Mouse (Mus musculus): Measurements from ENCODE around the gene Antxr1. TPM values are rescaled to one million over a fixed set of nuclear protein-coding genes. Genes with fewer than 3 reads are reported as not detected.

Antxr1 gene
- 20.2 and 21.1 TPM in 2 replicates for polyA plus RNA-seq (2015; fragmentation: Nextera tagmentation; extraction: Ambion mirVana)

- H3K4me3 ChIP-seq = peak within 1 kb of the TSS; percentile 74
- peak within 1 kb of the TSS; percentile 98 for H3K9ac ChIP-seq
- WGBS = under 1% methylated on average over 54 of the region's 54 CpGs
- H3K9me3 ChIP-seq = no peaks in the 10 kb centered on the region
- H3K36me3 ChIP-seq = no peaks in the 10 kb centered on the region
- H3K27ac ChIP-seq = peak within 1 kb of the TSS; percentile 94
- peaks cover 40% of the 10 kb centered on the region for H3K4me1 ChIP-seq
- H3K4me2 ChIP-seq (replicated peaks) = peak within 1 kb of the TSS; percentile 90
- H3K27me3 ChIP-seq = no peaks in the 10 kb centered on the region
- peak; percentile 67 for ATAC-seq (ENCODE audit: low FRiP score, low read depth)
These were observed at the start of gene Antxr1 for GRCm38 (mm10) chr6:87335091-87335934. Antxr1 (minus strand) TSS chr6:87335821.

- ATAC-seq (ENCODE audit: low FRiP score, low read depth) = no peak
- Histone ChIP-seq H3K27me3 (peaks cover 37% of the 10 kb centered on the region), H3K9ac (no peak overlapping the region), H3K4me2 (replicated peaks) (peak overlapping the region; percentile 69), H3K9me3 (no peaks in the 10 kb centered on the region), H3K4me1 (peaks cover 8% of the 10 kb centered on the region; the same call in 1 of the 2 replicates), H3K4me3 (no peak overlapping the region), H3K27ac (no peak overlapping the region), H3K36me3 (no peaks in the 10 kb centered on the region)
- whole genome bisulfite sequencing = 52% methylated on average over 5 of the region's 6 CpGs
These were observed 49.1 kb upstream of the Antxr1 start for GRCm38 (mm10) chr6:87384761-87385160.

- 13% methylated on average over 24 of the region's 24 CpGs for WGBS
- H3K4me3 ChIP-seq = peak overlapping the region; percentile 39
- ATAC-seq (ENCODE audit: low FRiP score, low read depth) = 0 out of 2 replicates have a peak, but pooled peaks have one; percentile 44
- peaks cover 4% of the 10 kb centered on the region; the same call in 1 of the 2 replicates for H3K4me1 ChIP-seq
- peak overlapping the region; percentile 69 for H3K4me2 ChIP-seq (replicated peaks)
- H3K9me3 ChIP-seq = no peaks in the 10 kb centered on the region
- no peak overlapping the region for H3K27ac ChIP-seq
- H3K9ac ChIP-seq = peak overlapping the region; percentile 46; the same call in 1 of the 2 replicates
- H3K27me3 ChIP-seq = peaks cover 37% of the 10 kb centered on the region
- no peaks in the 10 kb centered on the region for H3K36me3 ChIP-seq
These were observed 48.5 kb upstream of the Antxr1 start for GRCm38 (mm10) chr6:87383926-87384691.

GRCm38 (mm10) chr6:87373057-87373456 is 37.4 kb upstream of the Antxr1 start, which contains the start of gene Gkn2:
Gkn2 (plus strand) TSS chr6:87373357.
- no peaks in the 10 kb centered on the region for H3K36me3 ChIP-seq
- 87% methylated on average over 9 of the region's 9 CpGs for WGBS
- no peak within 1 kb of the TSS for H3K4me2 ChIP-seq (replicated peaks)
- H3K4me3 ChIP-seq = no peak within 1 kb of the TSS
- H3K9me3 ChIP-seq = no peaks in the 10 kb centered on the region
- no peak for ATAC-seq (ENCODE audit: low FRiP score, low read depth)
- H3K4me1 ChIP-seq = no peaks in the 10 kb centered on the region
- no peak within 1 kb of the TSS for H3K27ac ChIP-seq
- no peaks in the 10 kb centered on the region for H3K27me3 ChIP-seq
- H3K9ac ChIP-seq = no peak within 1 kb of the TSS

- Histone ChIP-seq H3K4me3 (no peak overlapping the region), H3K9ac (no peak overlapping the region), H3K4me1 (no peaks in the 10 kb centered on the region), H3K4me2 (replicated peaks) (no peak overlapping the region), H3K27me3 (no peaks in the 10 kb centered on the region), H3K9me3 (no peaks in the 10 kb centered on the region), H3K36me3 (no peaks in the 10 kb centered on the region), H3K27ac (no peak overlapping the region)
- 90% methylated on average over 5 of the region's 5 CpGs for WGBS
- ATAC-seq (ENCODE audit: low FRiP score, low read depth) = no peak
These were observed 33.6 kb upstream of the Antxr1 start for GRCm38 (mm10) chr6:87369223-87369622.

GRCm38 (mm10) chr6:87354441-87354840 is 18.8 kb upstream of the Antxr1 start:
- ATAC-seq (ENCODE audit: low FRiP score, low read depth) = no peak

GRCm38 (mm10) chr6:87350829-87351228 is 15.2 kb upstream of the Antxr1 start, which contains the start of gene Gkn1:
Gkn1 (minus strand) TSS chr6:87350942.
- no peaks in the 10 kb centered on the region for H3K27me3 ChIP-seq
- H3K36me3 ChIP-seq = no peaks in the 10 kb centered on the region
- H3K4me2 ChIP-seq (replicated peaks) = no peak within 1 kb of the TSS
- H3K27ac ChIP-seq = no peak within 1 kb of the TSS
- peaks cover 4% of the 10 kb centered on the region; the same call in 1 of the 2 replicates for H3K4me1 ChIP-seq
- no peak for ATAC-seq (ENCODE audit: low FRiP score, low read depth)
- H3K9me3 ChIP-seq = no peaks in the 10 kb centered on the region
- H3K9ac ChIP-seq = no peak within 1 kb of the TSS
- 86% methylated on average over 8 of the region's 8 CpGs for WGBS
- no peak within 1 kb of the TSS for H3K4me3 ChIP-seq

More at GRCm38 (mm10) chr6:87354441-87354840, 18.8 kb upstream of the Antxr1 start:
- WGBS = 80% methylated on average over 5 of the region's 5 CpGs
- Histone ChIP-seq H3K36me3 (no peaks in the 10 kb centered on the region), H3K27me3 (no peaks in the 10 kb centered on the region), H3K9ac (no peak overlapping the region), H3K9me3 (no peaks in the 10 kb centered on the region), H3K27ac (no peak overlapping the region), H3K4me2 (replicated peaks) (no peak overlapping the region), H3K4me3 (no peak overlapping the region), H3K4me1 (peaks cover 4% of the 10 kb centered on the region; the same call in 1 of the 2 replicates)

GRCm38 (mm10) chr6:87335935-87336295 is 294 bp upstream of the Antxr1 start:
- Histone ChIP-seq H3K9me3 (no peaks in the 10 kb centered on the region), H3K4me1 (peaks cover 34% of the 10 kb centered on the region), H3K27me3 (no peaks in the 10 kb centered on the region), H3K4me2 (replicated peaks) (peak overlapping the region; percentile 90; the same call in 1 of the 2 replicates), H3K36me3 (no peaks in the 10 kb centered on the region), H3K4me3 (peak overlapping the region; percentile 74; the same call in 1 of the 2 replicates), H3K9ac (no peak overlapping the region; the same call in 1 of the 2 replicates), H3K27ac (0 out of 2 replicates have a peak overlapping the region, but pooled peaks have one; percentile 33)
- ATAC-seq (ENCODE audit: low FRiP score, low read depth) = no peak; the same call in 1 of the 2 replicates
- 24% methylated on average over 6 of the region's 6 CpGs for WGBS

- Histone ChIP-seq H3K27ac (peak overlapping the region; percentile 94), H3K36me3 (no peaks in the 10 kb centered on the region), H3K9me3 (no peaks in the 10 kb centered on the region), H3K4me1 (peaks cover 48% of the 10 kb centered on the region), H3K9ac (peak overlapping the region; percentile 98), H3K4me2 (replicated peaks) (peak overlapping the region; percentile 90), H3K27me3 (no peaks in the 10 kb centered on the region), H3K4me3 (peak overlapping the region; percentile 74)
- WGBS = 2% methylated on average over 11 of the region's 11 CpGs
- peak; percentile 42; the same call in 1 of the 2 replicates for ATAC-seq (ENCODE audit: low FRiP score, low read depth)
These were observed 1.1 kb downstream of the Antxr1 start for GRCm38 (mm10) chr6:87334361-87335090.

- no peak overlapping the region for H3K9ac ChIP-seq
- H3K36me3 ChIP-seq = no peaks in the 10 kb centered on the region
- WGBS = 64% methylated on average over 2 of the region's 2 CpGs
- H3K4me2 ChIP-seq (replicated peaks) = peak overlapping the region; percentile 90
- ATAC-seq (ENCODE audit: low FRiP score, low read depth) = no peak
- H3K4me1 ChIP-seq = peaks cover 56% of the 10 kb centered on the region
- no peaks in the 10 kb centered on the region for H3K27me3 ChIP-seq
- no peaks in the 10 kb centered on the region for H3K9me3 ChIP-seq
- H3K4me3 ChIP-seq = peak overlapping the region; percentile 74
- no peak overlapping the region for H3K27ac ChIP-seq
These were observed 3.2 kb downstream of the Antxr1 start for GRCm38 (mm10) chr6:87332380-87332779.
